Mouse (Mus musculus): ENCODE results near the gene Mfsd4b3.
"Not testable (repeated sequence)": the region's sequence is repeated elsewhere in the genome, so short reads cannot be mapped to it uniquely, and the experiment has no call there.

Gene Mfsd4b3

DNA sequence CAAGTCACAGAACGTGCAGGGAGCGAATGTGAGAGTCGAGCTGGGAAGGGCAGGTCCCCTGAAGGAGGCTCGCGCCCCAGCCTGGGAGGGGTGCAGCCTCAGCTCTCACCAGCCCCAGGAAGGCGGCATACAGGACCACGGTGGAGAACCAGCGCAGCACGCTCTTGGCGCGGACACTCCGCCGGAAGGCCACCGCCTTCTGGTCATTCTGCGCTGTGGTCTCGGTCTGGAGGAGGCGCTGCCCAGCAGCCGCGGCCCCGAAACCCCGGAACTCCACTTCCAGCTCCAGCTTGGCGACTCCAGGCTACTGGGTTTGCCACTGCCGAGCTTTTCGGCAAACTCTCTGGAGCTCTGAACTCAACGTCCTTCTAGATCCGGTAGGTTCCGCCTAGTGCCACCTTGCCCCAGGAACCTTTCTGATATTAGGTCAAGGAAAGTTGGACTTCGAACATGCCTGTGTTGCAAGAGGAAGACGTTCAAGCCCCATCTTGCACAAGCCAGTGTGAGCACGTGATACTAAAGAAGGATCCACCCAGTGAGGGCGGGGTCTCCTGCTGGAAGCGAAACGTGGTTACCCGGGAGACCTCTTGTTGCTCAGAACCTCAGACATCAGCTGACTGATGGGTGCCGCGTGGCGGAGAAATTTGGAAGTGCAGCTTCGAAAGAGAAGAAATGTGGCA lies at the start of gene Mfsd4b3:
Mfsd4b3 (minus strand) TSS at position 393 of the 680 bp plus-strand sequence.
- DNase-seq (ENCODE audit: low read depth, low spot score) = peak; percentile 96

DNA sequence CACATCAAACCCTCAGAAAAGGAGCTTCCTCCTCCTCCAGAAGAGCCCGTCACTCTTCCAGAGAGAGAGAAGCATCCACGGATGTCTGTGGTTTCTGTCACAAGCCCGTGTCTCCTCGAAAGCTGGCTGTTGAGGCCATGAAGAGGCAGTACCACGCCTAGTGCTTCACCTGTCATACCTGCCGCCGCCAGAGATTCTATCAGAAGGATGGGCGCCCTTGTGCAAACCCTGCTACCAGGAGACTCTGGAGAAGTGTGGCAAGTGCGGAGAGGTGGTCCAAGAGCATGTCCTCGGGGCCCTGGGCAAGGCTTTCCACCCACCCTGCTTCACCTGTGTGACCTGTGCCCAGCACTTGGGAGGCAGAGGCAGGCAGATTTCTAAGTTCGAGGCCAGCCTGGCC lies 49.6 kb upstream of the Mfsd4b3 start:
- no peak for DNase-seq (ENCODE audit: low read depth, low spot score)

DNA sequence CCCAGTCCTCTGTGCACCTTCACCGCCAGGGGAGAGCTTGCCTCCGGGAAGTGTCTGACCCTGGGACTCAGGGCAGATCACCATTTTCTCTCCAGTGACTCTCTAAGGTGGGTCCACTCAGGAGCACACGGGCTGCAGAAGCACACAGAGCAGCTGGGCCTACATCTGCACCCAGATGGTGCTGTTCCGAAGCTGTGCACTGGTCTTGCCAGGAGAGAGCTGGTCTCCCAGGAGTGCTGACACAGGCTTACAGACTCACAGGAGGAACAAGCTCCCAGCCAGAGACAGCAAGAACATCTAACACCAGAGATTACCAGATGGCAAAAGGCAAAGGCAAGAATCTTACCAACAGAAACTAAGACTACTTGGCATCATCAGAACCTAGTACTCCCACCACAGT lies 48.9 kb upstream of the Mfsd4b3 start:
- not testable (repeated sequence) for DNase-seq (ENCODE audit: low read depth, low spot score)

DNA sequence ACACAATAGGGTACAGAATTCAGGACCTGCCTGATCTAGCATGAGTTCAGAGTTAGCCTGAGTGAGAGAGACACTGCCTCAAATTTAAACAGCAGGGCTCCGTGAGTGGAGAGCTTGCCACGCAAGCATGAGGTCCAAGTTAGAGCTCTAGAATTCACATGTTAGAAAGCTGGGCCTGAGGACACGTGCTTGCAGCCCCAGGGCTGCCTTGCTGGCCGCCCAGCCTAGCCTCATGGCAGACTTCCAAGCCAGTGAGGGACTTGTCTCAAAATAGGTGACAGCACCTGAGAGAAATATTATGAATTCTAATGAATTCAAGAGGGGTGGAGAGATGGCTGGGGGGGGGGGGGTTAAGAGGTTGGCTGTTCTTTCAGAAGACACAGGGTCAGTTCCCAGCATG lies 48.0 kb upstream of the Mfsd4b3 start:
- DNase-seq (ENCODE audit: low read depth, low spot score) = no peak

DNA sequence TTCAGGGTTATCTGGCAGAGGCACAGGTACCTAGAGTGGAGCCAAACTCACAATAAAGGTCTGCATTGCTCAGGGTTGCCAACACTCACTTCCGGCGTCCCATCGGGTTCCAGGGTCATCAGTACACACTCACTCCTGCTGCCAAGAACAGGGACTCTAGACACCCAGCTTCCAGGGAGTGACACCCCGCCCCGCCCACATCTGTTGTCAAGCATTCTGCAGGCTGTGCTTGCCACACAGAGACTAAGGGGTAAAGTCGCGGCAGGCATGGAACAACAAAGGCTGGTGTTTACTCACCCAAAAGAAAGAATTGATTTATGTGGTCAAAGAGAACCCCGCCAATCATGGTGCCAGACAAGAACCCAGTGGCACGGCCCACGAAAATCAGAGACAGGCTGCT lies 47.0 kb upstream of the Mfsd4b3 start:
- no peak for DNase-seq (ENCODE audit: low read depth, low spot score)

DNA sequence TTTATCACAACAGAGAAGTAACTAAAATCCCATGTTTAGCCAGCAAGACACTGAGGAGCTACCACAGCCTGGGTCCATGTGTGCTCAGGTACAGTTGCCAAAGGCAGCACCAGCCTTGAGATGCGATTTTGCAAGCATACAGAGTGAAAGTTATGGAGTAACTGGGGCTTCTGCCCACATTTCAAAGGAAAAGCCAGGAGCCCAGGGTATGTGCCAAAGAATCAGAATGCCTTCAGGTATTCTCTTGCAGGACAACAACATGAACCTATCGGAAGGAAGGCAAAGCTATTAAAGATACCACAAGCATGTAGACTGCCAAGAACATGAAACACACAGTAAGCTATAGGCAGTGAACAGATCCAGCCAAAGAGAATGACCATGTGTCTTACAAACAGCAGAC lies 40.8 kb upstream of the Mfsd4b3 start:
- DNase-seq (ENCODE audit: low read depth, low spot score) = no peak

DNA sequence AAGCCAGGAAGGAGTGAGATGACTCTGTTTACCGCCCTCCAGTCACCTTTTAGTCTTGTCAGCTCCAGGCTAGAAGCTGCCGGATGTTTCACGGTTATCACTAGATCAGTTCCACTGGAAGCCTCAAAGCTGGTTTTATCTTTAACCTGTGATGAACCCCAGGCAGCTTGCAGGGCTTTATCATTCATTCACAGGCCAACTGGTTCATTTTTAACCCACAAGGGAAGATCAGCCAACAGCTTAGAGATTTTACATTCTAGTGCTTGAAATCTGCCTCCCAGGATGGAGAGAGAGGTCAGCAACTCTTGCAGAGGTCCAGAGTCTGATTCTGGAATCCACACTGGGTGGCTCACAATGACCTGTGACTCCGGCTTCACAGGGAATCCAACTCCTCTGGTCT lies 31.2 kb upstream of the Mfsd4b3 start:
- no peak for DNase-seq (ENCODE audit: low read depth, low spot score)

DNA sequence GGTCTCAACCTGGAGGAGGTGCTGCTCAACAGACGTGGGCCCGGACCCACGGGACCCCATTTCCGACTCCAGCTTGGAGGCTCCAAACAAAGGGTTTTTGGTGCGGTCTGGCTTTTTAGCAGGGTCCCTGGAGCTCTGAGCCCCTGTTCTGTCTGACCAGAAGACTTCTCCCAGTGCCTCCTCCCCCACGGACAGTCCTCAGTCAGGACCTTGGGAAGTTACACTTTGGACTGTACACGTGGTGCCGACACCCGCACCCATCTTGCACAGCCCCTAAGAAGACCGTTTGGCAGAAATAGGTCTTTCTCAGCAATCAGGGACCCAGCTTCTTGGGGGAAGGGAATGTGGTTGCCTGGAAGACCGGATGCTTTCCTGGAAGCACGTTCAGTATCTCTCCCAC lies 26.5 kb upstream of the Mfsd4b3 start, which contains the start of gene Mfsd4b5:
Mfsd4b5 (minus strand) TSS at position 181 of the 400 bp plus-strand sequence.
- DNase-seq (ENCODE audit: low read depth, low spot score) = no peak

DNA sequence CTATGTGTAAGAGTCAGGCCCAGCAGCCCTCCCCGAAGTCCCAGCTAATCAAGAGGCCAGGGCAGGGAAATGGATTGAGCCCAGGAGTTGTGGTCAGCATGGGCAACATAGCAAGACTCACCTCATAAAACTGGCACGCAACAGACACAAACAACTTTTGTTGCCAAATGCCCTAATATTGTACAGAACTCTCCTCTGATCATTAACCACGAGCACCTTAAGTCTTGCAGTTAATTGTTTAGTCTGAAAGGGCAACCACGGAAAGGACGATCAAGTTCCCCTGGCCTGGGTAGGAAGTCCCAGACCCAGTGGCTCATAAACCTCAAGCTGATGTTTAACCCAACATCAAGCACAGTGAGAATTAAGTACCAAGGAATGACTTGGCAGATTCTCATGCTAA lies 22.7 kb upstream of the Mfsd4b3 start:
- DNase-seq (ENCODE audit: low read depth, low spot score) = no peak

DNA sequence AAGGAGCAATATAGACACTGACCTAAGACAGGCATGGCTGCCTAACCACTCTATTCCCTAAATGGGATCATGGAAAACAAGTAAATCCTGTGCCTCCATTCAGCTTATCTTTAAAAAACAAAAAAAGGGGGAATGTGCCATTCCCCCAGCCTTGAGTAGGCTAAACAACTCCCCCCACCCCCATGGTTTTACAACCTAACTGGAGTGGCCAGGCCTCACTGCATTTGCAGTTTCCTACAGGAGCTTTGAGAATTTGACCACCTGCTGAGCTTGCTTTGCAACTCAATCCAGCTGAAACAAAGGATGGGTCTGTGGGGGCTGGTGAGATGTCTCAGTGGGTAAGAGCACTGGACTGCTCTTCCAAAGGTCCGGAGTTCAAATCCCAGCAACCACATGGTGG lies 18.3 kb upstream of the Mfsd4b3 start:
- no peak for DNase-seq (ENCODE audit: low read depth, low spot score)

DNA sequence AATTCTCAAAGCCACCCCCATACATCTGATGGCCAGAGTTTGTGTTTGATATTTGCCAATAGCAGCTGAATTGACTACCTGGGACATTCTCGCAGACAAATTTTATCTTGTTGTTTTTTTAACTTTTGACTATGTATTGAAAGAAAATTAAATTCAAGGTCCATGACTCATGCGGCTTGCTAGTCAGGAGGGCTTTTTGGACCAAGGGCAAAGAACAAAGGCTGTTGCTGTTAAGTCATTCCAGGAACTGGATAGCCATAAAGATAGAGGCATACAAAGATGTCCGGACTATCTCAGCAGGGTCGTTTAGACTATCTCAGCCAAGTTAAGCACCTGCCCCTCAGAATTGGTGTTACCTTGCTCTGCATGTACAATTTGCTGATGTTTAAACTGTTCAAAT lies 17.4 kb upstream of the Mfsd4b3 start:
- DNase-seq (ENCODE audit: low read depth, low spot score) = no peak

DNA sequence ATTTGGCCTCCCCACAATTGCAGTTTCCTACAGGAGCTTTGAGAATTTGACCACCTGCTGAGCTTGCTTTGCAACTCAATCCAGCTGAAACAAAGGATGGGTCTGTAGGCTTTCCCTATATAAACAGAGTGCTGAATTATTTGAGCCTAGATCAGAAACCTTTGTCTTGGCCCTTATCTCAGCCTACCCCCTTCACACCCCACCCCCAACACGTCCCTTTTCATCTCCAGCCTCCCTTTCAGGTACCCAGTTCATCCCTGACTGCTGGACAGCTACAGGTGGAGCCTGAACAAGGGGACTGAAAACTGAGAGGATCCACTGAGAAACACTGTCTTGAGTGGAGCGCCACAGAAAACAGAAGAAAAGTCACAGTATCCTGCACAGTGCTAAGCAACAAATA lies 15.8 kb upstream of the Mfsd4b3 start:
- DNase-seq (ENCODE audit: low read depth, low spot score) = no peak

DNA sequence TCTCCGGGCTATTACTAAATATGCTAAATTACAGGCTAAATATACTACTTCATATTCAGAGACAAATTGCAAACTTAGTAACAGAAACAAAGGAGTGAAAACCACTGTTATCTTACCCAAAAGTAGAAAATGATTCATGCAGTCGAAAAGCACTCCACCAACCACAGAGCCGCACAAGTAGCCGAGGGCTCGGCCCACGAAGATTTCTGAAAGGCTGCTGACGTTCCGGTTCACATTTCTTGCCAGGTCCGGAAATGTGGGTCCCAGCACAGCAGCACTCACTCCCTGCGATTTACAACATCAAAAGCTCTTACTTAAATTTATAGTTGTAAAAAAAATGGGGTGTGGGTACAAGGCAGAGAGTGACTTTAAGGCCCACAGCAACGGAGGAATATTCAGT lies 15.0 kb upstream of the Mfsd4b3 start:
- no peak for DNase-seq (ENCODE audit: low read depth, low spot score)

DNA sequence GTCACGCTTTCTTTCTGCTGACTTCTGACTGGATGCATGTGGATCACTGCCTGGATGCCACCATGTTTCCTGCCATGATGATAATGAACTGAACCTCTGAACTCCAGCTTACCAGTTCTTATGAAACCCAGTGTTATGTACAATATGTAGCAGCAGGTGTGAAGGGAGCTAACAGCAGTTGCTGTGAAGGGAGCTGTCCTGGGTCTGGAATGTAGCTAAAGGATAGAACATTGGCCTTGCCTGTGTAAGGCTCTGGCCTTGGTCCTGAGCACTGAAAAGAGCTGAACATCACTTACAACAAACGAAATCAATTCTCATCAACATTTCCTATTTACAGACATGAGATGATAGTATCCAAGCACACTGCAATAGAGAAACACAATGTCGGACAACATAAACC lies 7.6 kb upstream of the Mfsd4b3 start:
- peak; percentile 36 for DNase-seq (ENCODE audit: low read depth, low spot score)

DNA sequence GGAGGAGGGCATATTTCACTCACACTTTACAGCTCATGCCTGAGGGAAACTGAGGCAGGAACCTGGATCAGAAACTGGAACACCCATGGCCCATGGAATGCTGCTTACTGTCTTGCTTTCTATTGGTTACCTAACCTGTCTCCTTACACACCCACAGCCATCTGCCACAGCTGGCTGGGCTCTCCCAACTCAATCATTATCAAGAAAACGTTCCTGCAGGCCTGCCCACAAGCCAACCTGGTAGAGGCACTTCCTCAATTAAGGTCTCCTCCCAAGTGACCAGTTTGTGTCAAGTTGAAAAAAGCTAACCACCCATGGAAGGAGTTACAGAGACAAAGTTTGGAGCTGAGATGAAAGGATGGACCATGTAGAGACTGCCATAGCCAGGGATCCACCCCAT lies 2.0 kb upstream of the Mfsd4b3 start:
- DNase-seq (ENCODE audit: low read depth, low spot score) = no peak

DNA sequence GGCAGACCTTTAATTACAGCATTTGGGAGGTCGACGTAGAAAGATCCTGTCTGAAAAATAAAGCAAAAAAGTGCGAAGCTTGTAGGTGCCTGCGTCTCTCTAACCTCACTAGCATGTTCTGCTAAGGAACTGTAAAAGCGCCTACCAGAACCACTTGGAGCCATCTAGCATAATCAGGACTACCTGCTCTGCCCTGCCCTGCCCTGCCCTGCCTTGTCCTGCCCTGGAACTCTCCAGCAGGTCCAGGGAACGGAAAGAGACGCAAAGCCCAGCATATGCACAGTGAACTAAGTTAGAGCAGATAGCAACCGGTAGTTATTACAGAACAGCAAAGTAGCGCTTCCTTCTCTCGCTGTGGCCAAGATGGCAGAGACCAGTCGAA lies 479 bp upstream of the Mfsd4b3 start:
- no peak for DNase-seq (ENCODE audit: low read depth, low spot score)

DNA sequence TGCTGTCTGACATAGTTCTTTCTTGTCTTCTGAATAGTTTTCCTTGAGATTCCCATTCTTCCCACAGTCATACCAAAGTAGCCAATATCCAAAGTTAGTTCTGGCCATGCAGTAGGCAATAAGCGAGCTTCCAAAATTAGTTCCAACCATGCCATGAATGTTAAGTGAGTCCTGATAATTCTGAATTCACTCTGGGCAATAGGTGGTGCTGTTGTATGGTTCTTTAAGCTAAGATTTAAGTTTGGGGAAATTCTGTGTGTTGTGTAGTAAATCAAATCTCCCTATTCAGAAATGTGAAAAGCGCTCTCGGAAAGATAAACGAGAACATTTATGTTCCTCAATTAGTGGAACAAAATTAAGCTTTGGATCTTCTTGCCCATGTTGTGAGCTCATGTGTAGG lies 1.7 kb downstream of the Mfsd4b3 start:
- no peak for DNase-seq (ENCODE audit: low read depth, low spot score)

DNA sequence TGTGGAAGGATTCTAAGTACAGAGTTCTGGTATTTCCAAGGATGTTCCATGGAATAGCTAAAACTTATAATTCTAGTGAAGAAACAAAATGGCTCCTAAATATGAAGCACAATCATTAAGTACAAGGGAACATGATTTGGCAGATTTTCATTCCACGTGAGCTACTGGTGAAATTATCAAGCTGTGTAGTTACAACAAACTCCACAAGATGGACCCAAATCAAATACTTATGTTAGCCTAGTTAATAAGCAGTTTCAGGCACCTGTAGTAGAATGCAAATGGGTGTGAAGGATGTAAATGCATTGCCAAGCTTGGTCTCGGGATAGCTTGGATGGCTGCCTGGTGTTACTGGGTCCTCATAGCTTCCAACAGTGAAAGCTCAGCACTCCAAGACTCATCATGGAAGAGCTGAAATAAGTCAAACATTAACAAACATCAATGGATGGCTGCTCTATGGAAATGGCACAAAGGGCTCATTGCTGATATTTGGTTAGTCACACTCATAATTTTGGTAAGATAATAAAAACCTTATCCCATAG lies 3.5 kb downstream of the Mfsd4b3 start:
- DNase-seq (ENCODE audit: low read depth, low spot score) = no peak

DNA sequence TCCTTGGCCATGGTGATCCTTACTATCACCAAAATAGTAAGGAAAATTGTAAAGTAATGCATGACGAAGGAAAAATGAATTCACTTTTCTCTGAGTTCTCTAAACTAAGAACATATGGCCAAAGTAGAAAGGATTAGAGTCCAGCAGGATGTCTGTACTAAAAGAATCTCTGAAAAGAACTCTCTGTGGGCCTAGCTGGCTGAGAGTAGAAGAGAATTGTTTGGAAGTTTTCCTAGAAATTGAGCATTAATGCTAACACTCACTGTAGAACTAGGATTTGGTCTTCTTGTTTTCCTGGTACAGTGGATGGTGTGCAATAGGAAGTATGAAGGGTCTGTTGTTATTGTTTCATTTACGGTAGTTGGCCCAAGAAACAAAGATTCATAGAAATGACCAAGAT lies 4.8 kb downstream of the Mfsd4b3 start:
- DNase-seq (ENCODE audit: low read depth, low spot score) = no peak

DNA sequence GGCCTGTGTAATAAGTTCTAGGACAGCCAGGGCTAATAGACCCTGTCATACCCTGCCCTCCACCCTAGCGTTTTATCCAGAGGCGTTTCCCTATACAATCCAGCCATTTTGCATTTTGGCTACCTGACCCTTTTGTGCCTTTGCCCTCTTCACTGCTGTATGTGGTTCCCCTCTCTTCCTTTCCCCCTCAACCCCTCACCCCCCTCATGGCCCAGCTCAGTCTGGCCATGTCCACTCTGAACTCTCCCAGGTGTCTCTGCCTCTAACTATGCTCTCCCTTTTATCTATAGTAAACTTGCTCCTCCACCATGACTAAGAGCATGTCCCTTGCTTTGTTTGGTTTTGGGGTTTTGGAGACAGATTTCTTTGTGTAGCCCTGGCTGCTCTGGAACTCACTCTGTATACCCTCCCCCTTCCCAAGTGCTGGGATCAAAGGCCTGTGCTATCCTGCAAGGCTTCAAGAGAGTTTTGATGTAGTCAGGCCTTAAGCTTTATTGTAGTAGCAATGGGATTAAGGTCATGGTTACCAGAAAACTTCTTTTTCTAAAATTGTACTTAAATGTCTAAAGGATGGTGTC lies 10.5 kb downstream of the Mfsd4b3 start:
- DNase-seq (ENCODE audit: low read depth, low spot score) = no peak

DNA sequence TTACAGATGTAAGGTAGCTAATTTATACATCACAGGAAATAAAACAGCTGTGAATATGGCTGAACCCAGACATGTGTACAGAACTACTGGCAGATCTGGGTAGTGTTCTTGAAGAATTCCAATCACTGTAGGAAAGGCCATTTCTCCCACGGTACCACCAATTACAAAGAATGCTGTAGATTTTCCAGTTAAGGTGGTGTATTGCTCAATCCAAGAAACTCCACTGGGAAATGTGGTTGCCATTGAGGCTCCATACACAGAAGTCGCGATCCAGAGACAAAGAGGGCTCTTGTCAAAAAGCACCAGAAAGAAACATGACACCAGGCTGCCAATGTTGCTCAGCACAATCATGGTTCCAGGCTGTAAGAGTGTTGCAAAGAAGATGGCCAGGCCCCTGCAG lies 12.8 kb downstream of the Mfsd4b3 start:
- not testable (repeated sequence) for DNase-seq (ENCODE audit: low read depth, low spot score)

DNA sequence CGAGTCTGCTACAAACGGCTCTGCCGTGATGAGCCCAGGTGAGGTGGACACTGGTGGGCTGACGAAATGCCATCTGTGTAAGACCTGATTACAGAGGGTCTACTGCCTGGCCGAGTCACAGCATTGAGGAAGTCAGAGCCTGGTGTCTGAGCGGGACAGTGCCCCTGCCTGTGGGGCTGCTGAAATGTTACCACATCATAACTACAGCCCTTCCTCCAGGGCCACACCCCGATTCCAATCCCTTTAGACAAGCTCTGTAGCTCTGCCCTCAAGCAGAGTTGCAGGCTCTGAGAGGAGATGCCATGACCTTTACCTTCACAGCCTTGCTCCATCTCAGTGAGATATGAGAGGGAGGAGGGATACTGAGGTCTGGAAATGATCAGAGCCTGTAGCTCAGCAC lies 23.4 kb downstream of the Mfsd4b3 start:
- no peak for DNase-seq (ENCODE audit: low read depth, low spot score)

DNA sequence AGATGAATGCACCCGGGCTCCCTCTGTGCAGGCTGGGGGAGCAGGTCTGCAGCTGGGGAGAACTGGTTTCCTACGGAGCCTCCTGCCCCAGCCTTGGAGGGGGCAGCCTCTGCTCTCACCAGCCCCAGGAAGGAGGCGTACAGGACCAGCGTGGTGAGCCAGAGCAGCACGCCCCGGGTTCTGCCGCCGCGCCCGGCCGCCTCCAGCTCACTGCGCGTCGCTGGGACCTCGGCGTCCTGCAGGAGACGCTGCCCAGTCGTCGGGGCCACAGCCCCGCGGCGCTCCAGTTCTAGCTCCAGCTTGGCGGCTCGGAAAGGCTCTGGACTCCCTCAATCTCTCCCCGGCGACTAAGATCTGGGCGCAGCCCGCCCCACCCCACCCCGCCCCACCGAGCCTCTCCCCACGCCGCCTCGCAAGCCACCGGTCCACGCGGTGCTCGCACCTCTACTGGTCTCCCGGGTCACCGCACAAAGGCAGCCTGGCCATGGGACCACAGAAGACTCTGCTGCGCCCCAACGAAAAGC lies 33.3 kb downstream of the Mfsd4b3 start, which contains the start of gene Mfsd4b2:
Mfsd4b2 (minus strand) TSS at position 308 of the 524 bp plus-strand sequence.
- peak; percentile 34 for DNase-seq (ENCODE audit: low read depth, low spot score)
